Mouse (Mus musculus) induced T-regulatory cell, adult 2 months (primary cell): ENCODE measurements around the gene Clcn6.
A peak's percentile ranks its signal among the peaks of the same experiment; 100 is the strongest.

ENCODE experiments used
- DNase-seq: peaks from one replicate; pipeline ENCODE4 v3.0.0-alpha.2; 2012; ENCODE audit warnings: low read depth

Clcn6 gene

DNA sequence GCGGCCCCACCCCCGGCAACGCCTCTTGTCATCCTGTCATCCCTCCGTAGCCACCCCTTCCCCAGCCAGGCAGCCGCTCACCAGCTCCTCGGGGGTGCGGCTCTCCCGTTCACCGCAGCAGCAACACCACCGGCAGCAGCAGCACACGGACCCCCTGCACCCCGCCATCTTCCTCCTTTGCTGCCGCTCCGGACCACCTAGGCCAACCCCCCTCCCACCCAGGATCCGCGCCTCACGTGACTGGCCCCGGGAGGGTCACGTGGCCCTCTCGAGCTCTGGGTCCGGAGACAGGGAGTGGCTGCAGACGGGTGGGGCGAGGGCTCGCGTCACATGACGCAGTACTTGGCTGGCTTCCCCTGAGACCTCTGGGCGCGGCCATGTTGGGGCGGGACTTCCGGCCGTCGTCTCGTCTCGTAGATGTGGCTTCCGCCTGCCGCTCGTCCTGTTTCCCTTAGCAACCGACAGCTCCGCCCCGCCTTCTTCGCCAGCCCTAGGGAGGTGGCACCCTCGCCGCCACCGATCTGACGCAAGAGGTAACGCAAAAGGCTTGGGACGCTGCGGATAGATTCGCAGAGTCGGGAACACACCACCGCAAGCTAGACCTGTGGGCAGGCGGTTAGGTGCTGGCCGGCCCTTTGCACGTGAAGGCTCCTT, at the start of gene Clcn6, which contains the start of gene Mthfr:
Gene Clcn6, minus strand, starts transcription at position 222 of the 654 bp plus-strand sequence.
Gene Mthfr, plus strand, starts transcription at position 478 of the 654 bp plus-strand sequence.
- peak; percentile 99 for DNase-seq

DNA sequence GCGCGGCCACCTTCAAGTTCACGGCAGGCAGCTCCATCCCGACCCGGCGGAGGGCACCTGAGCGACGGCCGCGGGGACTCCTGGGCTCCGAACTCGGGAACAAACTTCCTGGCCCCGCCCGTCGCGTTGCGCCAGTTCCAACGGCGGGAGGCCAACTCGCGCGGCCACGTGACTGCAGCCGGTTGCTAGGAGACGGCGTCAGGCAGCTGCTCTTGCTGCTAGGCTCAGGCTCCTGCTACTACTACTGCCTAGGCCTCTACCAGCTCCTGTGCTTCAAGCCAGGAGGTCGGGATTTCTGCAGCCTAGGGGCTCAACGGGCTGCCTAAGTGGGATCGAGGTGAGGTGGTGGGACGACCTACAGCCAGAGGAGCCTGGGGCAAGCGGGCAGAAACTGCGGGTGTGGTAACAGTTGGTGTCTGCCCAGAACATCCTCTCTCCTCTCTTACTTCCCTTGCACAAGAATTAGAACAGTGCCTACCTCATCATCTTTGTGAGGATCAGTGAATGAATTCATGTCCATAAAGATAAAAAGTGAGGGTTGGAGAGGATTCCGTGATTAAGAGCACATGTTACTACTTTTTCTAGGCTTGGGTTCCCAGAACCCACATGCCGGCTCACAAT, 49.4 kb upstream of the Clcn6 start, which contains the start of gene Agtrap:
Gene Agtrap, minus strand, starts transcription at position 125 of the 621 bp plus-strand sequence.
- DNase-seq: peak; percentile 91

DNA sequence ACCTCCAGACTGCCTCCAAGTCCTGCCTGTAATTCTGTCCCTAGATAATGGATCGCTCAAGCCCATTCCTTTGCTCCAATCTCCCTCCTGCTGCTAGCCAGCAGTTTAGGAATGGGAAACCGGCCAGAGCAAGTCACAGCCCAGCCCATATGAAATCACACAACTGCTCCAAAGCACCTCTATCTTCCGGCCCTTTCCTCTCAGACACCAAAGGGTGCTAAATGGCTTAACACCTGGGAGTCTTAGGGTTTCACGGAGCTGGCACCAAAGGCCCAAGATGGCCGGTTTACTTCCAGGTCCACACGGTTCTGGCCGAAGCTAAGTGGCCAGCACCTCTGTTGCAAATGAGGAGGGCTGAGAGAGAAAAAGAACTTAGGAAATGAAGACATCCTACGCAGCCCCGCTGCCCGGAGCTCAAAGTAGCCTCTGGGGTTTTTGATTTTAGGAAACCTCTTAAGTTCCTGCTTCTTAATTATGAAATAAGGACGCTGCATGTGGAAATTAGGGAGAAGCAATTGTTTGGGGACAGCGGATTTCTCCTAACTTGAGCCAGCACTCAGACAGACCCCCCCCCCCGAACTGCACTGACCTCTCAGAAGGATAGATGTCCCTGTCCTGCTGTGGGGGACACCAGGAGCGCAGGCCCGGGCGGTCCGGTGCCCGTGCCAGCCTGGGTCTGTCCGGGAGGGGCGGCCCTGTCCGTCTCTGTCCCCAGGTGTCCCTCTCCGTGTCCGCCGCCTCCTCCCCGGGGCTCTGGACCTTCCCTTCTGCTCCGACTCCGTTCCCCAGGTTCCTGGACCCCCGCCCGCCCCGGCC, 48.7 kb upstream of the Clcn6 start:
- peak; percentile 32 for DNase-seq

DNA sequence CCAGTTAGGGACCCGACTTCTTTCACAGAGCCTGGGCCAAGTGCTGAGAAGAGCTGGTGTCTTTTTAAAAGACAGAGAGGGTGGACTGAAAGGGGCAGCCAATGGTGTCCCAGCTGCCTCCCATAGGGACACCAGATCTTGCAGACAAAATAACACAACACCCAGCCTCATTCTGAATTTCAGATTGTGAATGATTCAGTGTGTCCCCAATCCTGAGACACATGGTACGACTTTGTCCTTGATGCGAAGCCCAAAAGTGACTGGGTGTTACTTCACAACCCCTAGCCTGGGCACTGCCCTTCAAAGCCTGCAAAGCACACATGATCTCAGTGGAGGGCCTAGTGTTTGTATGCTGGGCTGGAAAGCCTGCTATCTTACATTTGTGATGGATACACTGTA, 47.3 kb upstream of the Clcn6 start:
- no peak for DNase-seq

DNA sequence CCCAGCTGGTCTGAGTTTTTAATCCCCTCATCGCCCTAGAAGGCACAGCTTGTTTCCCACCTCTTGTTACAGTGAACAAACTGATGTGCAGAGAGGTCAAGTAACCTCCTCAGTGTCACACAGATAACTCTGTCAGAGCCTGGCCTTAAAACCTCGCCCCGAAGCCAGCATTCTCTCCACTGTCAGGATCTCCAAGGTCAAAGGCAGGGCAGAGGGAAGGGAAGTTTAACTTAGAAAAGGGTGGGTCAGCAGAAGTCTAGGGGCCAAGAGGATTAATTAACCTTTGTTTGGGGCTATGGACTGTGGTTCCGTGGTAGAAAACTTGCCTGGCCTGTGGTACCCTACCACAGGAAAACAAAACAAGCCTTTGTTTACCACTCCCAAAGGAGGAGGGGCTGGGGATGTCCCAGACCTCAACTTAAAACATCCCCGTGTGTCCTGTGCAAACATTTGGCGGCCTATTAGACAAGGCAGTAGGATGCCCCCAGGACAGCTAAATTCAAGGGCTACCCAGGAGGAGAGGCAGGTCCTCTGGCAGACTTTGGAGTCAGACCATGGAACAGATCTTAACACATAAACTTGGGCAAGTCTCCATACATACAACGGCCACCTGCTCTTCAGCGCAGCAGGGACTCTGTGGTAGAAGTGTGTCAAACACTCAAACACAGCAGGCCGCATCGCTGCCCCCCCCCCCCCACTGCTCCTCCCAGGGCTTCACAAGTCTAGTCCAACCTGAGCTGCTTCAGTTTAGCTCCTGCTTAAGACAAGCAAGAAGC, 46.7 kb upstream of the Clcn6 start:
- no peak for DNase-seq

DNA sequence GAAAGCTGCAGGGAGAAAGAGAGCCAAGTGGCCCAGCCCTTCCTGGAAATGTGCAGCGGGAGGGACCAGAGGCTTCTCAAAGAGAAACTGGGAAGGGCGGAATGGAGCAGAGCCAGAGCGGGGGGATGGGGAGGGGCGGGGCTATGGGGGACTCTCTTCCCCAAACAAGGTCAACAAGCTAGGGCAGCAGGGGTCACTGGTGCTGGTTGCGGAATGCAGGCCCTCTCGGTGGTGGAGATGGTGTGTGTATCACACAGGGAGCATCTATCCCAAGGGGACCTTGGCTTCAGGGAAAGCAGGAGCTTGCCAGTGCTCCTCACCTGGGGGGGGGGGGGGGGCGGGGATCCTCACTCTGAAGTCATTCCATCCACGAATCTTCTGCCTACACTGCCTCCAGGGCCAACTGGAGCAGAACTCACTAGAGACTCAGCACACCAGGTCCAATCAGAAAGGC, 45.7 kb upstream of the Clcn6 start:
- no peak for DNase-seq

DNA sequence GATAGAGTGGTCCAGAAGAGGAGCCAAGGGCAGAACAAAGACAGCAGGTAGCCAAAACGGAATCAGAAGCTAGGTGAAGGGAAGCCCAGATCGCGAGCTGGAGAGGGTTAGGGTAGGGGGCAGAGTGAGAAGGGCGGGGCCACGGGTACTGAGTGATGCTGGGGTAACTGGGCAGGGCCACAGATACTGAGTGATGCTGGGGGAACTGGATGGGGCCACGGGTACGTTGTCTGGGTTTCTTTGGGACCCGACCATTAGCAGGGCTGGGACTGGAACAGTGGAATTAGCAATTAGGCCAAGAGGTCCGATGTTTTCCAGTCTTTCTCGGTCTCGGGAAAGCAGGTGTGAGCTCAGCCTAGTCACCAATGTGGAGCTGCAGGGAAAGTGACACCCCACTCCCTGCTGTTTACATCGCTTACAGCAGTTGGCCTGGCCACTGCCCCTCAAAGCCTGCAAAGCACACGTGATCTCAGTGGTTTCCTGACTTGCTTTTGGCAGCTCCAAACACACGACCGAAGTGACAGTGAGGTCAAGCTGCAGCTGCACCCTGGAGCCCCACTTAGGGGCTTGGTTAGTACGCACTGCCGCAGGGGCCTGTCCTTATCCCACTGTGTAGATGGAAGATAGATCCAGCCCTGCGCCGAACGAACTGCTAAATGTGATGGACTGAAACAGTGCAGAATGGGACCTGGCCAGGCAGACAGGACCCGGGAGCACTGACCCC, 44.7 kb upstream of the Clcn6 start:
- DNase-seq: no peak

DNA sequence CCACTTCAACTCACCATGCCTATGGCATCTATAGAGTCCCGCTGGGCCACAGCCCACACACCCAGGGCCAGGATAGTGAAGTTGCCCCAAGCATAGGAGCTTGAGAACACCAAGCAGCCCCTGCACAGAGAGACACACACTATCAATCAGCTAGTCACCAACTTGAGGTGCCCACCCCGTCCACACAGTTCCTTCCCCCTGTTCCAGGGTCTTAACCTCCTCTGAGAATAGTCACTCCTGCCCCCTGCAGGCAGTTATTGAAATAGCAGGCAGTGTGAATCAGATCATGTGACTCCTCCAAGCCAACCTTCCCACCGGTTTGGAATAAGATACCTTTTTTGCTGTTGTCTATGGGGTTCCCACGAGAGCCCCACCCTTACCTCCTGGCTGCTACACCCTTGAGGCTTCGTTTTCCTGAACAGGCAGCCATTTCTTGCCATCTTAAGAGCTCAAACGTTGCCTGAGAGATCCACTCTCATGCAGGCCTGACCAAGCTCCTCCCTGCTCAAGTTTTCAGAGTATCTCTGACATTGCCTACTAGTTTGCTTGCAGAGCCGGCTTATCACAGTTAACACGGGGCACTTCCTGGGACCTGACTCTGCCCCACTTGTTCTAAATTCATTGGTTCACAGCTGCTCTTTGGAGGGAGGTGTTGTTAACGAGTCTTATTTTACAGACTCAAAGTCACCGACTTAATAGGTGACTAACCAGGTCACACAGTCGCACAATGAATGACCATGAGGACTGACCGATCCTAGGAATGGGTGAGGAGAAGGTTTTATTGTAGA, 43.8 kb upstream of the Clcn6 start:
- DNase-seq: peak; percentile 79

DNA sequence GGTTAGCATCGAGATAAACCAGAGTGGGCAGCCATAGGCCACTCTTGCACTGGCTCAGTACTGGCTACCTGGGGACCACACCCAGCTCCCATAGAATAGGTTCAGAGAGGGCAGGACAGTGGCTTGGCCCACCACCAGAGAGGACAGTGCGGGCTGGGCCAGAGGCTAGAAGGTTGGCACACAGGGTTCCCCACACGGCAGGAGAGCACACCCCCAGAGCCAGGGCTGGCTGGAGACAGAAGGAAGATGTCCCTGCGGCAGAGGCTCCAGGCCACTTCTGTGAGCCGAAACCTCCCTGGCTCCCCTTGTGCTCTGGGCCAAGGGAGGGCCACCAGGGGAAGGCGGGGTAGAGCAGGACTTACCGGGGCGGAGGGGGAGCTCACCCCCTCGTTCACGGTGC, 42.6 kb upstream of the Clcn6 start:
- no peak for DNase-seq

DNA sequence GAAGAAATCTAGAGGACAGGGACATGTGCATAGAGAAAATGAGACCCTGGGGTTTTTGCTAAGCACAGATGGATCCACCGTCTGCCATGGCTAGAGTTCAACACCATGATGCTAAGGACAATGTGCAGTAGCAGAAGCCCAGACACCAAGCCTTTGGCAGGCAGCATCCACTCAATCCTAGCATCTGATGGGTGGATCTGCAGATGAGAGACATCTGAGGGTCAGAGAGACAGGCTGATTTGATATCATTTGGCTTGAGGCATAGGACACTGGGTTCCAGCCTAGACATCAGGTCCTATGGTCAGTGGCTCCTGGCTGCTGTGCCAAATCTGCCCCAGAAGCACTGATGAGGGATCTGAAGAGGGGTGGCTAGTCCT, 42.0 kb upstream of the Clcn6 start:
- DNase-seq: no peak

DNA sequence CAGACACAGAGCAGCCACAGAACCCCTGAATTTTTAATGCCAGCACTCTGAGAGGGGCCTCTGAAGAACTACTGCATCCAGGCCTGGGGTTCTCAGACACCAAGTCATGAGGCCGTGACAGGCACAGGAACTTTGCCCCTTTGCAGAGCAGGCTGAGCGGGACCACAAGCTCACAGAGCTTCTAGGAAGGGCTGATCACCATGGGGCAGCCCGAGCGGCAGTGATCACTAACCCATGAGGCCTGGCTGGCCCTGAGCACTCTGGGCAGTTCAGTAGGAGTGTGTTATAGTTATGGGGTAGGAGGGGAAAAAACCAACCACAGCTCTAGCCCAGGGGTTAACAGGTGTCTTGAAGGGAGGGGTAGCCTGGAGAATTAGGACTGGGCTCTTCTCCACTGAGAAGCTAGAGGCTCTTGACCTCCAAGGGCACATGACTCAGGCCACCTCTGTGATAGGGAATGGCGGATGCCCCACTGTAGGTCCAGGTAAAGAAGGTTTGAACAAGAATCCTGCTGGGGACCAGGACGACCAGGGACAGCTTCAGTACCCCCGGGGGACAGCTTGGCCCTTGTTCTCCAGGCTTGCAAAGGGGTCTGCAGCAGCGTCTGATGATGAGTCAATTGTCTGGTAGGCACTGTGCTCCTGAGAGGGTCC, 41.4 kb upstream of the Clcn6 start:
- no peak for DNase-seq

DNA sequence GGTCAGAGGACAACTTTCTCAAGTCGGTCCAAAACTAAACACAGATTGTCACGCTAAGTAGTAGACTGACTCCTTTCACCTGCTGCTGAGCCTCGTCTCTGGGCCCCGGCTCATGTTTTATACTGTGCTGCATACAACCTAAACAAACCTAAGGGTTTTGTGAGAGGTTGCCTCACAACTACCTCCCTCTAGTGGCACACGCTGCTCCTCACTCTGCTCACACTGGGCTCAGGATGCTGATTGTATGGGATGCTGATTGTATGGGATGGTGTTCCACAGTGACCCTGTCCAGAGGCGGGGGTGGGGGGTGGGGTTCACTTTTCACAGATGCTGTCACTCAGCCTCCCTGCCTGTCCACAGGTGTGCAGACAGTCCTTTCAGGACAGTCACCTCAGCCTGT, 40.6 kb upstream of the Clcn6 start:
- no peak for DNase-seq

DNA sequence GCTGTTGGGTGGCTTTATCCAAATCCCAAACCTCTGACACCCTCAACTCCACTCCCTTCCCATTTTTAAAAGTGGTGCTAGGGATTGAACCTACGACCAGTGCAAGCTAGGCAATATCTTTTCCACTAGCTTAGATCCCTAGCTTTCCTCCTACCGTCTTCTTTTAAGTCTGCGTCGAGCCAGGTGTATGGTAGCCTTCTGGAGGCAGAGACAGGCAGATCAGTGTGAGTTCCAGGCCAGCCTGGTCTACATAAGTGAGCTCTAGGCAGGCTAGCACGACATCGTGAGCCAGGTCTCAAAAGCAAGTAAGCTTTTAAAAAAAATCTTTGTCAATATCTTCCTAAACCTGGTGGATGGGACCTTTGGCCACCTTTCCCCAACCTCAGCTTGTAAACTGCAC, 37.3 kb upstream of the Clcn6 start:
- no peak for DNase-seq

DNA sequence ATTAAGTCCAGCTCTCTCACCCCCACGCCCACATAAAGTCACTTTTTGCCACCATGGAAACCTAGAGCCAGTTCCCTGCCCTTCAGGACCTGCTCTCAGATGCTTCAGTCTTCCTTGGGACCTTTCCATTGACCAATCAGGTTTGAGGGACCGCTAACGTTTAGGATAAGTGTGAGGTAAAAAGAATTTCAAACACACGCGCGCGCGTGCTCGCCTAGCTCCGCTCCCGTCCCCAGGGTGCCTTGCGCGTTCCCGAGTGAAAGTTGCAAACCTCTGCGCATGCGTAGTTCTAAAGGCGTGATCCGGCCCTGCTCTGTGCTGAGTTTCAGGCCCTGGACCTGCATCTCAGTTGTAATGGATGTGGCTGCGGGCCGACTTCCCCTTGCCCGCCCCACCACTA, 36.6 kb upstream of the Clcn6 start:
- DNase-seq: peak; percentile 81

DNA sequence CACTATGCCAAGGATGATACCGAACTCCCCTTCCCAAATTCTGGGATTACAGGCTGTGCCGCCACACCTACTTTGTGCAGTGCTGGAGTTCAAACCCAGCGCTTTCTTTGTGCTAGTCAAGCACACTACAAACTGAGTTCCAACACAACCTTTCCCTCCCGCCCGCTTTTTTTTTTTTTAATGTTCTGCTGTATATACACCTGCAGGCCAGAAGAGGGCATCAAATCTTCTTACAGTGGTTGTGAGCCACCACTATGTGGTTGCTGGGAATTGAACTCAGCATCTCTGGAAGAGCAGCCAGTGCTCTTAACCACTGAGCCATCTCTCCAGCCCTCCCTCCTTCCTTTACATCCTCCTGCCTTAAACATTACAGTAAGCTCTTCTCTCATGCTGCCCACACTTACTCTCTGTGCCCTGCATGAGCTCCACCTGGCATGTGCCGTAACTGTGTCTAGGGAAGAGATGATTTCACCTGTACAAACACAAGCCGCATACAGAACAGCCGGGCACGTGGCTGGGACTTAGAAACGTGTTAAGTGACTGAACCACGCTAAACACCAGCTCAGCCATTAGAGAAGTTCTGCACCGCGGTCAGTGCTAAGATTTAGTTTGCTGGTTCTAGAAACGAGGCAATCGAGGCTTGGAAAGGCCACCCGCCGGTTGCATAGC, 36.0 kb upstream of the Clcn6 start:
- DNase-seq: peak; percentile 65

DNA sequence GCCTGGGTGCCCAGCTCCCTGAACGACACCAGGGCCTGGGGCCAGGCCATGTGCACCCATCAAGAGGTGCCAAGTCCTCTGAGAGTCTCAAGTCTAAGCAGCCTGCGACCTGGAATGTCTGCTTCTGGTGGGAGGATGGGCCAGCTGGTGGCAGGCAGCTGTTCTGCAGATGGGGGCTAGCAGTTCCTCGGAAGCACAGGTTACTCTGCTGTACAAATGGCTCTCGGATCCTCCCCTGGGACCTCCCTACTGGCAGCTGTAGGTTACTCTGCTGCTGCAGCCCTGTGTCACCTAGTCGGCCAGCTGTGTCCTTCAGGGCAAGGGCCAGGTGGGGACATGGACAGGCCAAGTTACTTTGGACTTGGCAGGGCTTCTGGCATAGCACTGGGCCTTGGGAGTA, 32.9 kb upstream of the Clcn6 start:
- no peak for DNase-seq

DNA sequence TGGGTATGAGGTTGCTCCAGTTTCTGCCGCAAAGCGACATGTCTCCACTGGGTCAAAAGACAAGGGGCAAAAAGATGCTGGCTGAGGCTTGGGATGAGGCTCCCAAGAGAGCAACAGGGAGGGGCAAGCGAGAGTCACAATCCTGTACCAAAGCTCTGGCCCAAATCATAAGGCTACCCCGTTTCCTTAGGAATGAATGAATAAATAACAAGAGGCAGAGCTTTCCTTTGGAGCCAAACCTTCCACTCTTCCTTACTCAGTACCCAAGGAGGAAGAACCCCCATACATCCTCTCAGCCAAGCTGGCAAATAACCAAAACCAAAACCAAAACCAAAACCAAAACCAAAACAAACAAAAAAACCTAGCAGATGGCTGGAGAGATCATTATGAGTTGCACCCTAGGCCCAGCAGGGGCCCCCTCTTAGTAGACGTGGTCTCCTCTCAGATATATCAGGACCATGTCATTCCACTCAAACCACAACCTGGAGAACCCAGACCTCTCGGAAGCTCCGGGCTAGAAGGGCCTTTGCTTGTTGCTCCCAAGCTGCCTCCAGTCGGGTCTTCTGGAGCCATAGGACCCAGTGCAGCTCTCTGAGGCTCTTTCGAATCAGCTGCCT, 31.1 kb upstream of the Clcn6 start:
- DNase-seq: peak; percentile 72

DNA sequence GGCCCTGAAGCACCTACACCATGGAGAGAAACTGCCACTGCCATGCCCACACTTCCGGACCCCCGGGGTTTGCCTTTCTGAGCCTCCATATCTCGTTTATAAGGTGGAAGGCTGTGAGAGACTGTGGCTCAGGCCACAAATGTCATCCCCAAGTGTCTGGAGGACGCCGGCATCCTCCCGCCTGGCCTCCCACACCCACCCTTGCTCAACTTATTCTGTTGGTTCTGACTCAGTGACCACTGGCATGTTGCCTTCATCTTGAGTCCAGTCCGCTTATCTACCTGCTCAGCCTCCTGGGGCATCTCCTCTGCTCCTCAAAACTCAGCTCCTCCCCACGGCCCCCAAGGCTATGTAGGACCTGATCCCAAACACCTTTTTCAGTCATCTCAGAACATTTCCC, 28.7 kb upstream of the Clcn6 start:
- no peak for DNase-seq

DNA sequence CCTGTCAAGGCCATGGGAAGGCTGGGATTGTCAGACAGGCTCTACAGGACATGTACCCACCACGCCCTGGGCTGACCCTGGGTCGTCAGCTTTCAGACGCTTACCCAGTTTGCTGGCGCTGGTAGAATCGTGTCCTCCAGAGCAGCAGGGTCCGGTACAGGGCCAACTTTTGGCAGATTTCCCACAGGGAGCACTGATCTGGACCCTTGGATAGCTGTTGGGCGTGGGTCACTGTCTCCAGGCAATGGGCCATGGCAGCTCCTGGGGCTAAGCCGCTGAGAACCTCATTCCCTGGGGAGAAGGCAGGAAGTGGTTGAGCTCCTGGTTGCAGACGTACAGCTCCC, 27.8 kb upstream of the Clcn6 start:
- DNase-seq: no peak
